Mouse (Mus musculus): Measurements from ENCODE around the gene Gm48552. TPM values are rescaled to one million over a fixed set of nuclear protein-coding genes. Genes with fewer than 3 reads are reported as not detected.

Gm48552 gene
- polyA plus RNA-seq, 1 experiment: 6.8 TPM

DNA sequence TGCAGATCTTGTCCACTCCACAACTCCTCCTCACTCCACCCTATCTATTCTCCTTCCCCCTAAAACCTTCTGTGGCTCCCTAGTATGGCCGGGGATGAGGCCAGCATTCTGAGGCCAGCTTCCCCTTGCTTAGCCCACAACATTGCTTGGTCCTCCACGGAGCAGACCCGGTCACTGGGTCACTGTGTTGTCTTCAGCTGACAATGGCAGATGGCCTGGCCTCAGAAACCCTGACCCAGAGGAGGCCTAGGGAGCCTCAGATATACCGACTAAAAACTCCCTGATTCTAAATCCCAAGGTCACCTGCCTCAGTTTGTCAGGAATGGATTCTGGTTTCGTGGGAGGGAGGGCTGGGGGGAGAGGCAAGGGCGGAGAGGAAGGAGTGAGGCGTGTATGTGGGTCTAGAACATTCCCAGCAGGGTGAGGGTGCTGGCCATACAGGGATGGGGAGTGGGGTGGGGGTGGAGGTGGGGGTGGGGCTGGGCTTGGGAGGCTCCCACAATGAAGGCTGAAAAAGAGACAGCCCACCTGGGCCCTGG is 13.5 kb downstream of the Gm48552 start:
- no peak overlapping the region for H3K4me3 ChIP-seq (ENCODE audit: insufficient read depth, low read length)
- TF ChIP-seq CTCF (IDR thresholded peaks at IDR 0.05; ENCODE audit: extremely low read depth, insufficient read depth, low read length) (no peak), POLR2A (IDR thresholded peaks at IDR 0.05; ENCODE audit: extremely low read depth, insufficient read depth, low read length) (no peak)
- peaks cover 1% of the 10 kb centered on the region; the same call in 1 of the 2 replicates for H3K4me1 ChIP-seq (ENCODE audit: control insufficient read depth, insufficient read depth, low read length)
- H3K27ac ChIP-seq (ENCODE audit: insufficient read depth, low read length): peak overlapping the region; percentile 20

DNA sequence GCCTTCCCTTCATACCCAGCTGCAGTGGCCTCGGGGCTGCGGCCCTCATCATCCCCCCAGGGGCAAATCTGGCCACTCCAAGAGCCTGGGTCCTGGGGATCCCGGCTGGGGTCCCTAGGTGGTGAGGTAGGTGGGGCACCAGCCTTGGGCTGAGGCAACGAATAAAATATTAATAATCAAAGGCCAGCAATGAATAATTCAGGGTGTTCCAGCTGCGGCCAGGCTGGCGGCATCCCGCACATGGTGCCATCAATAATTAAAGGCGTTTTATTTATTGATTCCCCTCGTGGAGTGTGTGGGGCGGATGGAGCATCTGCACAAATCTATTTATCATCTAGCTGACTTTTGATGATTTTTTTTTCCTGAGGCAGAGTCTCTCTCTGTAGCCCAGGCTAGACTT is 14.7 kb downstream of the Gm48552 start:
- Histone ChIP-seq H3K4me3 (ENCODE audit: insufficient read depth, low read length) (no peak overlapping the region), H3K4me1 (ENCODE audit: control insufficient read depth, insufficient read depth, low read length) (peaks cover 5% of the 10 kb centered on the region), H3K27ac (ENCODE audit: insufficient read depth, low read length) (no peak overlapping the region)
- no peak for TF ChIP-seq CTCF (IDR thresholded peaks at IDR 0.05; ENCODE audit: extremely low read depth, insufficient read depth, low read length)
- TF ChIP-seq POLR2A (IDR thresholded peaks at IDR 0.05; ENCODE audit: extremely low read depth, insufficient read depth, low read length): no peak

DNA sequence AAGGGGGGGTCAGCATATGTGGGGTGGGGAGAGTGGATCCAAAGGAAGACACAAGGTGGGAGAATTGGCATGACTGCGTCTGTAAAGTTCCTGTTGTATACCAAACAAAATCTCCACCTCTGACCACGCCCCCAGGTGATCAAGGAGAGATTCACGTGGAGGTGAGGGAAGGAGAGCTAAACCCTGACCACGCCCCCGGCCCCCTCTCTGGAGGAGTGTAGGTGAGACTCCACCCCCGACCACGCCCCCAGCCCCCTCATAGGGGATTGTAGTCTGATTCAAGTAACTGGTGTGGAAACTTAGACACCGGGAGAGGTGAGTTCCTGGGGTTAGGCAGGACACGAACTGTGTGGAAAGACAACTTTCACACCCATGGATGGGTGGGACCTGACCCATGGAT is 15.3 kb downstream of the Gm48552 start:
- Histone ChIP-seq H3K27ac (ENCODE audit: insufficient read depth, low read length) (no peak overlapping the region), H3K4me1 (ENCODE audit: control insufficient read depth, insufficient read depth, low read length) (peaks cover 6% of the 10 kb centered on the region), H3K4me3 (ENCODE audit: insufficient read depth, low read length) (no peak overlapping the region)
- TF ChIP-seq POLR2A (IDR thresholded peaks at IDR 0.05; ENCODE audit: extremely low read depth, insufficient read depth, low read length) (no peak), CTCF (IDR thresholded peaks at IDR 0.05; ENCODE audit: extremely low read depth, insufficient read depth, low read length) (no peak)

DNA sequence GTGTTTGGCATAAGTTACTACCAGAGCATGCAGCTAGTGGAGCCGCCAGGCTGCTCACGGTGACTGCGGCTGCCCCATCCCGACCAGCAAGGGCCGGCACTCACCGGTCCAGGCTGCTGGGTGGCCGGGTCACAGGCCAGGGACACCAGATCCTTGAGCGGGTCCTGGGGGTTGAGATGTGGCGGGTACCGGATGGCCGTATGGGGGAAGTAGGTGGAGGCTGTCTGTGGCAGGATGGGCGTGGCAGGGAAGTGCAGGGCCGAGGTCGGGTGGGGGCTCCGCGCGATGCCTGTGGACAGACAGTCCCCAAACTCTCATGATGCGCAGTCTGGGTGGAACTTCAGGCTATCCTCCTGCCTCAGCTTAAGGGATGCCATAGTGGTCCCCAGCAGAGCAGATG is 15.9 kb downstream of the Gm48552 start:
- TF ChIP-seq CTCF (IDR thresholded peaks at IDR 0.05; ENCODE audit: extremely low read depth, insufficient read depth, low read length) (no peak), POLR2A (IDR thresholded peaks at IDR 0.05; ENCODE audit: extremely low read depth, insufficient read depth, low read length) (no peak)

DNA sequence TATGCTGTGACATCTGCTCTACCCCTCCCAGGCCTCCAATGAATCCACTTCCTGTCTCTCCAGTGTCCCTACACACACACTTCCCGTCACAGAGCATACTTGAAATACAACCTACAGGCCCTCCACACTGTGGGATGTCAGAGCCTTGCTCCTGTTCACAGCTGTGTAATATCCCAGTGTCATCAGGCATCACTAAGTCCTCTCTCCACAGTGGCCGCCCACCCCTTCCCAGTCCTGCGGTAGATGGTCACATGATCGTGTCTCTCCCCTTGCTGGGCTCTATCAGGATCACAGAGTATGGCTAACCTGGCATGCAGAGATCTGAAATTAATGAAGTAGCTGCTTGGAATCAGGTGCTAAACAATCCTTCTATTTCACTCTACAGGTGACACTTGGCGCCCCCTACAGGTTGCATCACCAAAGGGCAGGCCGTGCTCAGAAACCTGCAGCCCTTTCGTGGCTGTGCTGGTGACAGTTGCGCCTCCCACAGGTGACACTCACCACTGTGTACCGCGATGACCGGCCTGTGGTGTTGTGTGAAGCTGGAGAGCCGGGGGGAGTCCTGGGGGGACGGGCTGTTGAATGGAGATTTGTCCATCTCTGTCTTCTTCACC is 16.9 kb downstream of the Gm48552 start:
- Histone ChIP-seq H3K27ac (ENCODE audit: insufficient read depth, low read length) (no peak overlapping the region), H3K4me3 (ENCODE audit: insufficient read depth, low read length) (no peak overlapping the region), H3K4me1 (ENCODE audit: control insufficient read depth, insufficient read depth, low read length) (peaks cover 7% of the 10 kb centered on the region)
- TF ChIP-seq POLR2A (IDR thresholded peaks at IDR 0.05; ENCODE audit: extremely low read depth, insufficient read depth, low read length) (no peak), CTCF (IDR thresholded peaks at IDR 0.05; ENCODE audit: extremely low read depth, insufficient read depth, low read length) (peak; percentile 63)

More for the DNA sequence above, 15.9 kb downstream of the Gm48552 start:
- Histone ChIP-seq H3K4me3 (ENCODE audit: insufficient read depth, low read length) (no peak overlapping the region), H3K4me1 (ENCODE audit: control insufficient read depth, insufficient read depth, low read length) (peaks cover 6% of the 10 kb centered on the region), H3K27ac (ENCODE audit: insufficient read depth, low read length) (no peak overlapping the region)

DNA sequence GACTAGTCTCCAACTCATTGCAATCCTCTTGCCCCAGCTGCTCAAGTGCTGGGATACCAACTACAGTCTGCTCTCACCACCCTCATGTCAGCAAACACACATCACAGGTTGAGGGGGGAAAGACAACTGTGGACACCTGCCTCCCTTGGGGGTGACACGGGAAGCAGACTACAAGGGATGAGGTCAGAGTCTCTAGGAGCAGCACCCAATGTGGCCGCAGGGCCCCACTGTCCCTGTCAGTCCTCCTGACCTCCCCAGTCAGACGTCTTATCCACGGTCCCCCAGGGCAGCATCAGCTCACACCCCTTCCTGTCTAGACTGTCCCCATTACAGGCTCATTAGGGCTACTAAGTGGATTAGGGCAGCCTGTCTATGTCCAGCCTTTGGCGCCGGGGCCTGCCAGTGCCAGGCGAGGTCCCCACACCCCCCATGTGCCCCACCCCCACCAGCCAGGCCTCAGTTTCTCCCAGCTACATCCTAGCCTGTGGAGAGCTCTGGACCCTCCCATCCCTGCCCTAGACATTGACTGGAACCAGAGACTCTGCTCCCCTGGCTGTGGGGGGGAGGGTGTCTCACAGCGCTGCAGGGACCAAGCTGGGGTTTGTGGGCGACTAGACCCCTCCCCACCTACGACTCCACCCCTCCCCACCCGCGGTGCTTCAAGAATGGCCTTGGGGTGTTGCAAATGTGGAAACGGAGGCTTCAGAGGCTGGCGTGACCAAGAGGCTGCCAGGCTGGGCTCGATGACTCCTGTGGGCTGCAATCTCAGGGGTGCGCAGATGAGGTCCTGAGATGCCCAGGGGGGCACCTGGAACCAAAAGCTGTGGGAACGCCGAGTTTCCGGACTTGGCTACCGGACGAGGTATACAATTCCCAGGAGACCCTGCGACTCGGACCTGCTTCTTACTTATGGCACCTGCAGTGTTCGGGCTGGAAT is 18.0 kb downstream of the Gm48552 start:
- Histone ChIP-seq H3K27ac (ENCODE audit: insufficient read depth, low read length) (no peak overlapping the region), H3K4me3 (ENCODE audit: insufficient read depth, low read length) (no peak overlapping the region), H3K4me1 (ENCODE audit: control insufficient read depth, insufficient read depth, low read length) (peaks cover 12% of the 10 kb centered on the region)
- TF ChIP-seq POLR2A (IDR thresholded peaks at IDR 0.05; ENCODE audit: extremely low read depth, insufficient read depth, low read length) (no peak), CTCF (IDR thresholded peaks at IDR 0.05; ENCODE audit: extremely low read depth, insufficient read depth, low read length) (no peak)

DNA sequence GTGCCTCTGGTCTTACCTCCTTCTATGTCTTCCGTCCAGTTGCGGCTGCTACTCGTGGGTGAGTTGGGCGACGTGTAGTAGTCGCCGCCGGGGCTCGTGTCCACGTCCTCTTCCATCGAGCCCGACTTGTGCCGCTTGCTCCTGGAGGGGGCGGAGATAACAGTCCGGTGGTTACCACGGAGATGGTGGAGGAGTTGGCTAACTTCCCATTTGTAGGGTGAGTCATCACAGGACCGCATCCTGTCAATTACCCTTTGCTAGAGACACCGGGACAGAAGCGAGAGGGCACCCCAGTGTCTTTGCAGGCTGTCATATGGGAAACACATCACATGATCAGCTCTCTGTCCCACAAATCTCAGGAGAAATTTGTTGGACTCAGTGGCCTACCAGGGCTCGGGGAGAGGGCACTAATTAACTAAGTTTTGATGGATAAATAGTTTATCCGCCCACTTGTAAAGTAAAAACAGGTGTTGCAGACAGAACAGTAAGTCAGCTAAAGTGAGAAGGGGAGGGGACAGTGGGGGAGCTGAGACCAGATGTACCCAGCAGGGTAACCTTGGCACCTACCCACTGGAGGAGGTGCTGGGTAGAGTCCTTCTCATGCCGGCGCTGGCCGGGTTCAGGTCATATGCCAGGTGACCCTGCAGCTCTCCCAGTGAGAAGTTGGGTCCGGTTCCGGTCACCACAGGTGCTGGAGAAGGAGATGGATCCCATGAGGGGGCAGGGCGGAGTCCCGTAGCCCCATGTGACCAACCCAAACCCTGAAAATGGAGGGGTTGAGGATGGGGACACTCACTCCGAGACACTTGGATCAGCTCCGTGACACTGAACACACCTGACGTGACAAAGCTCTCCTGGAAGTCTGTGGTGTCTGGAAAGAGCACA is 19.0 kb downstream of the Gm48552 start:
- TF ChIP-seq POLR2A (IDR thresholded peaks at IDR 0.05; ENCODE audit: extremely low read depth, insufficient read depth, low read length) (no peak), CTCF (IDR thresholded peaks at IDR 0.05; ENCODE audit: extremely low read depth, insufficient read depth, low read length) (no peak)
- H3K4me3 ChIP-seq (ENCODE audit: insufficient read depth, low read length): no peak overlapping the region
- H3K4me1 ChIP-seq (ENCODE audit: control insufficient read depth, insufficient read depth, low read length): peaks cover 14% of the 10 kb centered on the region
- peak overlapping the region; percentile 34; the same call in 1 of the 2 replicates for H3K27ac ChIP-seq (ENCODE audit: insufficient read depth, low read length)

DNA sequence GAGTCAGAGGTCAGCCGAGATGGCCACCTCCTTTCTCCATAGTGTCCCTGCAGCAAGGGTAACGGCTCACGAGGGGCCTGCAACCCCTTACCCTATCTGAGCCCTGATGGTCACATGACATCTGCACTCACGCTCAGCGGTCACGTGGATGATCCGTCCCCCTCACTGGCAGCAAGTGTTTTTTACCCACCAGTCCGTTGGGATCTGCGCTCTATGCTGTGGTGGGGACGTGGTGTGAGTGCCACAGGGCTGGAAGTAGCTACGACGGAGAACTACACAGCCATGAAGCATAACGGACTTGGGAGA is 19.6 kb downstream of the Gm48552 start:
- H3K4me1 ChIP-seq (ENCODE audit: control insufficient read depth, insufficient read depth, low read length): peaks cover 14% of the 10 kb centered on the region
- no peak overlapping the region for H3K4me3 ChIP-seq (ENCODE audit: insufficient read depth, low read length)
- H3K27ac ChIP-seq (ENCODE audit: insufficient read depth, low read length): peak overlapping the region; percentile 34; the same call in 1 of the 2 replicates
- TF ChIP-seq CTCF (IDR thresholded peaks at IDR 0.05; ENCODE audit: extremely low read depth, insufficient read depth, low read length) (no peak), POLR2A (IDR thresholded peaks at IDR 0.05; ENCODE audit: extremely low read depth, insufficient read depth, low read length) (no peak)

DNA sequence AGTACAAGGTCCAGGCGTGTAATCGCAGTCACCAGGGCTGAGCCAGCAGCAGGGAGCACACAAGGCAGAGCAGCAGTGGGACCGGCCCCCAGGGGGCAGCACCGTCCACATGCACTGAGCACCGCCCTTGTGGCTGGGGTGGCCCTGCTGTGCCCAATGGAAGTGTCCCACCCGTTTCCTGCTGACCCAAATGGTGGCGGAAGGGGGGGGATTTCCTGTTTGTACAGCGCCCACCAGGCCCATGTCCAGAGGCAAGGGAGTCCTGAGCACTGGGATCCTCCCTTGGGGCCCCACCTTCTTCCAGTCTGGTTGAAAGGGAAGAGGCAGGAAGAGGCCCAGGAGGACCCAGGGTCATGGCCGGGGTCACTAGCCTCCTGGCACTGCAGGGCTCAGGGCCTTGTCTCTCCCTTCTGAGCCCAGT is 20.1 kb downstream of the Gm48552 start:
- H3K4me1 ChIP-seq (ENCODE audit: control insufficient read depth, insufficient read depth, low read length): peaks cover 17% of the 10 kb centered on the region
- no peak overlapping the region for H3K4me3 ChIP-seq (ENCODE audit: insufficient read depth, low read length)
- TF ChIP-seq CTCF (IDR thresholded peaks at IDR 0.05; ENCODE audit: extremely low read depth, insufficient read depth, low read length) (peak; percentile 65), POLR2A (IDR thresholded peaks at IDR 0.05; ENCODE audit: extremely low read depth, insufficient read depth, low read length) (no peak)
- H3K27ac ChIP-seq (ENCODE audit: insufficient read depth, low read length): 0 out of 2 replicates have a peak overlapping the region, but pooled peaks have one; percentile 34

Data from cortical plate, adult 2 months (tissue).